Mouse (Mus musculus): ENCODE results near the gene Frem2.

Frem2 gene

DNA sequence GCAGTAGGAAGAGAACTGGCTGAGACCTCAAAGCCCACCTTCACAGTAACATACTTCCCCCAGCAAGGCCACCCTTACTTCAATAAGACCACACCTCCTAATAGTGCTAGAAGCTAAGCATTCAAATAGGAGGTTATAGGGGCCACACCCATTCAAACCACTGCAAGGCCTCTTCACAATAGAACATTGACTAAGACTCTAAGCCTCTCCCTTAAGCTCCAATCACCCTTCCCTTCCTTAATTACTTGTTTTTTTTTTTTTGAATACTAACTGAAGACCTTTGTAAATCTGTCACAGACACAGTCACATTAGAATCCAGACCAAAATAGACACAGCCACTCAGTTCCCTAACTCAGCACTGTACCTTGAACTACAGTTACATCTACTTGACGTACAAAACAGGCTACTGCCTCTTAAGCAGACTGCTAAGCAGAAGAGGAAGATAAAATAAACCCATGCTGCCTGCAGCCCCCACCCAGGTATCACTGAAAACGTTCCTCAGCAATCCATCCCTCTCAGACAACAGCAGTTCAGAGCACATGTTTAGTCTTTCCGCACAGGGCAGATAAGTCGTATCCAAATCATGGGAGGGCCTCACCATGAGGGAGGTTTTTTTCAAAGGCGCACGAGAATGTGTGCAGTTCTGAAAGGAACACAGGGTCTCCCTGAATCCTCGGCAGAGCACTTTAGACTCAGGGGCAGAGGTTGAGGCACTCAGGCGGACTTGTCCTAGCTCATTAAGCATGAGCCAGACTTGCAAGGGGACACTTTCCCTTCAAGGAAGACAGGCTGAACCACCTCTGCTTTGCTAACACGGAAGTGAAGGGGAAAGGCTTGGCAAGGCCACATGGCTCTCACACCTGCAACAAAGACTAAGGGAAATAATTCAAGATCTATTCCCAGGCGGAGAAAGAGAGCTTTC, 101.9 kb downstream of the Frem2 start:
- no peak for DNase-seq (ENCODE audit: low spot score)

GRCm38 (mm10) chr3:53552691-53553090, 104.5 kb downstream of the Frem2 start:
- no peak for DNase-seq (ENCODE audit: low spot score)

DNA sequence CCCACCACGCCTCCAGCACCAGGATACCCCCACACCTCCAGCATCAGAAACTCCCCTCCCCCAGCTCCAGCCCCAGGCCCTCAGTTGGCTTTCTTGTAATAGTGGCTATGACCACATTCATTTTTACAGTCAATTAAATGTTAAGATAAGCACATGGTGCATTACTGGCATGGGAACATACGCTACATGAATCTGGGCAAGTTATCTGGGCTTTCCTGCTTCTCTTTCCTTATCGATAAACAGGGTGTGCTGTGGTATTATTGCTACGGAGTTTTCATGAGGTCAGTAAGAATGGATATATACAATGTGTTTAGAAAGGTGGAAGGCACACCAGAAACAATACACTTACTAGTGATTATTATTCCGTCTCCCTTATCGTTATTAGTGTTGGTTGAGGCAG, 125.1 kb downstream of the Frem2 start:
- DNase-seq (ENCODE audit: low spot score) = no peak

DNA sequence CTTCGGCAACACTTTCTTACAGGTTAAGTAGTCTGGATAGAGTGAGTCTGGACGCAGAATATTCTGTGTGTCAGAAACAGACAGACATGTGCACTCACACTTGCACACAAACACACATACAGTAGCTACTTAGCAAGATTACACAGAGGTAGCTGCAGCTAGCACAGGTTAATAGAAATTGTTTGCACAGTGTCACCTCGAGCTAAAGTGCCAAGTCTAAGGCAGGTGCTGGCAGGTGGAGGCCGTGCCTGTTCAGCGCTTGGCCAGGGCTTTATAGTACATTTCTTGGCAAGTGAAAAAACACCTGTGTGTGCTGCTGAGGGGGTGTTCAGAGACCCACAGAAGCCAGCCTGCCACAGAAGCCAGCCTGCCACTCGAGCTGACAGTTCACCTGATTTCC, 126.8 kb downstream of the Frem2 start:
- DNase-seq (ENCODE audit: low spot score) = no peak

- peak; percentile 87 for DNase-seq (ENCODE audit: low spot score)
Measured at GRCm38 (mm10) chr3:53525737-53526136, 131.4 kb downstream of the Frem2 start.

DNA sequence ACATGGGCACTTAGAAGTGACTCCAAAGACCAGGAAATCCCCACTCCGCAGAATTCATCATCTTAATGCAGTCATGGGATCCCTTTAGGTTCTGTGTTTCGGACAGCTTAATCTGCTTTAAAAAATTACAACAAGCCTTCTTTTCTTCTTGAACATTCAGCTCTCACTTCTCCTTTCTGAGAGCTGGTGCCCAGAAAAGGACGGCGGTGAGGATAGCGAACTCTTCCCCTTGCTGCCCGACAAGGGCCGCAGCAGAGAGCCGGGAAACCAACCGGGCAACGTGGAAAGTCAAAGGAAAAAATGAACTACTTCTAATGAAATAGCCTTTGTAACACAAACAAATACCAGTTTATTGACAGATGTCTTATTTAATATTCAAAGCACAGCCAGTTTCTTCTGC, 134.4 kb downstream of the Frem2 start:
- no peak for DNase-seq (ENCODE audit: low spot score)

DNA sequence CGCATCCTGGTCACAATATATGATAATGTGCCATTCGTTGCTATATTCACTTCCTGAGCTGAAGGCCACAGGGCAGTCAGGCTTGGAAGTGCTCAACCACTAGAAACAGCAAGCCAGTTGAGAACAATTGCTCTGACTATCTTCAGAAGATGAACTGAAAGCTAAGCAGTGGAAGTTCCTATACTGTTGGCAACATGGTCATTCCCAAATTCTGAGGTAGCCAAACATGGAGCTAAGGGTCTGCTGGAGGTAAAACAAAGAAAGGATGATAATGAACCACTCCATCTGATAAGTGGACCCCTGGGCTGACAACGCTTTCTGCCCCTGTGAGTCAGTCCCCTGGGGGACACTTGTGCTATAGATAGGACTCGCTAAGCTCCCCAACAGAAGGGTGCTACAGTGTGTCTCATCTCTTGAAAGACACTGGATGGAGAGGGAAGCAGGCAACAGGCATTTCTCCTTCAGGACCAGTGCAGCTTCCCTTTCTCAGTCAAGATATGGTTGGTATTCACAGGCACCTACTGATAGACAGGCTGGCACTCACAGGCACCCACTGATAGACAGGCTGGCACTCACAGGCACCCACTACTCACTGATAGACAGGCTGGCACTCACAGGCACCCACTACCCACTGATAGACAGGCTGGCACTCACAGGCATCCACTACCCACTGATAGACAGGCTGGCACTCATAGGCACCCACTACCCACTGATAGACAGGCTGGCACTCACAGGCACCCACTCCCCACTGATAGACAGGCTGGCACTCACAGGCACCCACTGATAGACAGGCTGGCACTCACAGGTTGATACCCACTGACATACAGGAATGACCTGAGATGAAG, 142.7 kb downstream of the Frem2 start:
- DNase-seq (ENCODE audit: low spot score) = no peak

- DNase-seq (ENCODE audit: low spot score) = no peak
Measured at GRCm38 (mm10) chr3:53513096-53513495, 144.1 kb downstream of the Frem2 start.

GRCm38 (mm10) chr3:53502428-53502827, 154.7 kb downstream of the Frem2 start:
- DNase-seq (ENCODE audit: low spot score) = no peak

DNA sequence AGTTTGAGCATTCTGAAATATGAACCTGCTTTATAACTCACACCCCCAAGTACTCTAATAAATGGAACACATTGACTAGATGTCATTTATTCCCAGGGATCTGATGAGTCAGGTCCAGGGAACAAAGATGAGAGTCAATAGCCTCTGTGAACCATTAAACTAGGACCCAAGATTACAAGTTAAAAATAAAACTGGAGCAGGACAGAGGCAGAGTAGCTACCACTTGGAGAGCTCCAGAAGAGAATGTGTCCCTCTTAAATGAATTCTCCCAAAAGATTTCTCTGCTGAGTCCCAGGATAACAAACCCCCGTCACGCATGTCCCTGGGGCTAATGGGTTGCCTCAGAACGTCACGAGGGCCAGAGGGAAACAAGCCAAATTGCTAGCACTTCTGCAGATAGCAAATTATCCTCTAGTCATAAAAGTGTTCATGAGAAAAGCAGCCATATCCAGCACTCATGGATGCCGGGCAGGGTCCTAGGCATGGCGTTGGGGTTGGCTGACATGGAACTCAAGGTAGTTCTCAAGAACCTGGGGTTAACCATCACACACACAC, 158.7 kb downstream of the Frem2 start:
- no peak for DNase-seq (ENCODE audit: low spot score)

GRCm38 (mm10) chr3:53488353-53488752, 168.8 kb downstream of the Frem2 start, which contains the start of gene Stoml3:
TSS of gene Stoml3 (plus strand) at chr3:53488653.
- no peak for DNase-seq (ENCODE audit: low spot score)

DNA sequence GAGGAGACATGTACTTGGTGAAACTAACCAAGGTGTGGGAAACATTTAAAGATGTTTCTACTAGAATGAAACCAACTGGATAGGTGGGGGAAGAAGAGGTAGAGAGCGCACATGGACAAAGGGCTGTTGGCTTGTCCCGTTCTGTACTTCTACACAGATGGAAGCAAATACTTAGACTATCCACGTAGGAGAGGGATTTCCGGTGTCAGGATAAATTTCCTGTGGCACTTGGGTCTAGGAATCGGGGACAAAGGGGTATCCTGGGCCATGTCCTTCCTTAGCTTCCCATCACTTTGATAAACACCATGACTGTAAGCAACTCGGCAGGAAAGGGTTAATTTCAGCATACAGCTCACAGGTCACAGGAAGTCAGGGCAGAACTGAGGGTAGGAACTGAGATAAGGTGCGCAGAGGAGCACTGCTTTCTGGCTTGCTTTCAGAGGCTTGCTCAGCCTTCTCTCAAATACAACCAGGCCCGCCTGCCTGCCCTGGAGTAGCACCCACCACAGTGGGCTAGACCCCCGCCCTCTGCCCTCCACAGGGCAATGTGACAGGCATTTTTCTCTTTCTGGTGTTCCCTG, 170.1 kb downstream of the Frem2 start:
- DNase-seq (ENCODE audit: low spot score) = no peak

DNA sequence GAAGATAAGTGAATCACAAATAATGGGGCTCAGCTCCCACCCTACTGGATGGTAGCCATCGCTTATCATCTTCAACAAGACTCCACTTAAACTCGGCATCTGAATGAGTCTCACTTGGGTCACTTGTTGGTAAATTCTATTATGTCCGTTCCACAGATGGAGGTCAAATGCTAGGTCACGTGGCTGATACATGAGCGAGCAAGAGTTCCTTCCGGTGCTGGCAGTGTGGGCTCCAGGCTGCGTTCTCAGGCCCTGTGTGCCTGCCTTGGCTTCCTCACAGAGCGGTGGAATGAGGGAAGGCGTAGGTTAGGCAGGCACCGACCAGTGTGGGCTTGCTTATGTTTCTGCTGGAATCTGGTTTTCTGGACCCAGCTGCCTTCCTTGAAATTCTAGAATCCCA, 170.6 kb downstream of the Frem2 start:
- DNase-seq (ENCODE audit: low spot score) = no peak

DNA sequence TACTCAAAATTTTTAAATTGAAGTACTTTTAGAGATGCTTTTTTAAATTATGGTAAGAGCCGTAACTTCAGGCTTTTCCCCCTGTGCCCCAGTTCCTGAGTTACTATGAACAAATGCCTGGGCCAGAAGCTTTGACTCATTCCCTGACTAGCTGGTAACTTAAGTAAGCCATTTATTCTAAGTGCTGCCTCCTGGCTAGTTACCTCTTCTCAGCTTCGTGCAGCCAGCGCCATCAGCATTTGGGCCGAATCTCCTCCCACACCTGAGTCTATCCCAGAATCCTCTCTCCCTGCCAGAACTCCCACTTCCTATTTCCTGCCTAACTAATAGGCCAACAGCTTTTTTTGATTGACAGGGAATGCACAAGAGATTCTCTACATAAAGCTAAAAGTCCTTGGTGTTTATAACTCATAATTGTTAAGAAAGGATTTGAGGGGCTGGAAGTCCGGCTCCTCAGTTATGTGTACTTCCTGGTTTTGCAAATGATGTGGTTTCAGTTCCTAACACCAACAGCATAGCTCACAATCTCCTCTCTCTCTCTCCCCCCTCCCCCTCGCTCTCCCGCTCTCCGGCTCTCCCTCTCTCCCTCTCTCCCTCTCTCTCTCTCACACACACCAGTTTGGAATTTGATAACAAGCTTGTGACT, 173.6 kb downstream of the Frem2 start:
- DNase-seq (ENCODE audit: low spot score) = no peak

DNA sequence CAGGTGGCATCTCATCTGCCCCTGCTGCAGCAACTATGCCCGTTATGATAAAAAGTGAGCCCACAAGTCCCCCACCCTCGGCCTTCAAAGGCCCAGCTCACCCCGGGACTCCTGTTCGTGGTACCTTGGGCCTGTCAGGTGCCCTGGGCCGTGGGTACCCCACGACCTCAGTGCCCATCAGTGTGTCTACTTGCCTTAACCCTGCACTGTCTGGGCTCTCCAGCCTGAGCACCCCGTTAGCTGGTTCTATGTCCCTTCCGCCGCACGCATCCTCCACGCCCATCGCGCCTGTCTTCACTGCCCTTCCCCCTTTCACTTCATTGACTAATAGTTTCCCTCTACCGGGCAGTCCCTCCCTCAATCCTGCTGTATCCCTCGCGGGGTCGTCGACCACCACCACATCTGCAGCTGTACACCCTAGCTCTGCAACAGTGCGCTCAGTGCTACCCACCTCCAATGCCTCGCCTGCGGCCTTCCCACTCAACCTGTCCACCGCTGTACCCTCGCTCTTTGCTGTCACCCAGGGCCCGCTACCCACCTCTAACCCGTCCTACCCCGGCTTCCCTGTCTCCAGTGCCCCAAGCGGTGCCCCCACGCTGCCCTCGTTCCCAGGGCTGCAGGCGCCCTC, 178.6 kb downstream of the Frem2 start:
- DNase-seq (ENCODE audit: low spot score) = no peak

GRCm38 (mm10) chr3:53477468-53477867, 179.7 kb downstream of the Frem2 start:
- no peak for DNase-seq (ENCODE audit: low spot score)

DNA sequence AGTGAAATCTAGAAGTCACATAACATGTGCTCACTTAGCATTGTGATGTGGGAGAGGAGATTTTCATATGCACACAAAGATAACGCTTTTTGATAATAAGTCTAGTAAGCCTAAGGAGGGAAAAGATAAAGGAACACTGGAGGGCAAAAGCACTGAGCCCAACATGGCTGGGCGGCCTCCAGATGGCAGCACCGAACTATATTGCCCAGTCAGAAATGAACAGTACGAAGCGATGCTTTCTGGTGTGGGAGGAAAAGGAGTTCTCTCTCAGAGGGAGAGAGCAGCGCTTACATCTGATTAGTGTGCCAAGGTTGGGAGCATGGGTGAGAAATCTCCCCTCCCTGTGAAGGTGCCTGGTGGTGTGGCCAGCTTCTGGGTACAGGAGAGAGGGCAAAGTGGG, 181.3 kb downstream of the Frem2 start:
- peak; percentile 33 for DNase-seq (ENCODE audit: low spot score)

DNA sequence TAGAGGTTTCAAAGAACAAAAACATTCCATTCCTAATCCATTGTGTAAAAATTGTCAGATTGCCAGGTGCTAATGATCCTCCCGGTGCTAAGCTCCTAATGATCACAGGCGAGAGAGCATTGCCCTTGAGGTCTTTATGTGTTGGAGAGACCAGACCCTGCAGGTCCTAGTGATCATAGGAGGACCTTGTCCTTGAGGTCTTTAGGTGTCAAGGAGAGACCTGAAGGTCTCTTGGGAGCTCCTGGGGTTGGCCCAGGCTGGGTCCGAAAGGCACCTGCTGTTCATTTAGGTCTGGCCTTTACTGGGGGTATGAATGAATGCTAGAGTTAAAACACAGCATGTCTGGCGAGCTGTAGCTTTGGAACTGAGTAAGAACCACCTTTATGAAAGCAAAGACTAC, 183.0 kb downstream of the Frem2 start:
- DNase-seq (ENCODE audit: low spot score) = no peak

DNA sequence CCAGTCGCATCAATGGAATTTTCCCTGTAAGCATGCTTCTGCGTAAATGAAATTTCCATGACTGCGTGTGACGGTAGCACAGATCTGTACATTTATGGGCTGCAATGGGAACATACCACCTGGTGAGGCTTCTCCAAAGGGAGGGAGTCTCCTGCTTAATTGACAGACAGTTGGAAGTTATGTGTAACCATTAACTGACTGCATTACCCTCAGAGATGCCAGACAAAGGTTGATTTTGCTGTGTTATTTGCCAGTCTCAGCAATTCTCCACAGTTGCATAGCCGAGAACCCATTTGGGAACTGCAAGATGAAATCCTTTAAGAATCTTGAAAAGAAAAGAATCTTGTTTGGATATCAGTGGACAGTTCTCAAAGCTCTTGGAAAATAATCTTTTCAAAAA, 185.1 kb downstream of the Frem2 start:
- DNase-seq (ENCODE audit: low spot score) = no peak

DNA sequence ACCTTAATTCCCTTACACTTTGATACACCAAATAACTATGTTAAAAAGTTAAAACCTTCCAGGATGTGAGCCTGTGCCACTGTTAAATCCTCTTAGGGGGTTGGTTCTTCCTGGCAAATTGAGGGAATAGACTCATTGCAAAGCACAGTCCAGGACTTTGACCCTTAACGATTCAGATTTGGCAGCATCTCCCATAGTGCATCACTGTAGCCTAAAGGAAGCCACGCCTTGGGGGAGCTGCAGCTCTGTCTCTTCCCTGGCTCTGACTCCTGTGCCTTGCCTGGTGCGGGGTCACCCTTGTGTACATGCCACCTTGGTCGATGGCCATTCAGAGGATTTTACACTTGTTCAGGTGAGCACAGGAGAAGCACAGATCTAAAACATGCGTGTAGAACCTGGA, 187.5 kb downstream of the Frem2 start:
- no peak for DNase-seq (ENCODE audit: low spot score)

GRCm38 (mm10) chr3:53467356-53467755, 189.8 kb downstream of the Frem2 start:
- no peak for DNase-seq (ENCODE audit: low spot score)
